Mouse (Mus musculus) CH12.LX (cell line): ENCODE data around the gene Mex3d.

Experiments
- CHD1 ChIP-seq: IDR thresholded peaks from 2 replicates; pipeline ENCODE4 v1.6.1; 2012; ENCODE audit warnings: low read depth, low read length, improper control_type of control experiment, inconsistent platforms
- CTCF ChIP-seq, 2 experiments: IDR thresholded peaks in 1 of 2; conservative IDR thresholded peaks in 1 of 2; 2 replicates each; pipeline ENCODE4 v1.5.1; 2011 to 2012; ENCODE audit warnings: low read depth in 2 of 2, low read length in 2 of 2, improper control_type of control experiment in 1 of 2, inconsistent platforms in 1 of 2, mild to moderate bottlenecking in 1 of 2, moderate library complexity in 1 of 2
- EP300 ChIP-seq: IDR thresholded peaks from 2 replicates; pipeline ENCODE4 v1.6.1; 2011; ENCODE audit warnings: low read length, improper control_type of control experiment
- JUND ChIP-seq: conservative IDR thresholded peaks from 2 replicates; pipeline ENCODE4 v1.6.1; 2011; ENCODE audit warnings: low read depth, low read length, improper control_type of control experiment
- MEF2A ChIP-seq: IDR thresholded peaks from 2 replicates; pipeline ENCODE4 v1.6.1; 2014; ENCODE audit warnings: low read depth, mild to moderate bottlenecking, inconsistent platforms, low read length, improper control_type of control experiment, borderline replicate concordance
- NELFE ChIP-seq: IDR thresholded peaks from 2 replicates; pipeline ENCODE4 v1.6.1; 2011; ENCODE audit warnings: low read depth, low read length, improper control_type of control experiment
- NRF1 ChIP-seq: IDR thresholded peaks from 2 replicates; pipeline ENCODE4 v1.6.1; 2014; ENCODE audit warnings: low read depth, mild to moderate bottlenecking, inconsistent platforms, low read length, improper control_type of control experiment, moderate library complexity
- PAX5 ChIP-seq: IDR thresholded peaks from 2 replicates; pipeline ENCODE4 v1.6.1; 2012; ENCODE audit warnings: low read length, inconsistent platforms, mixed read lengths
- POLR2A ChIP-seq: IDR thresholded peaks from 2 replicates; pipeline ENCODE4 v1.6.1; 2011; ENCODE audit warnings: low read depth, mild to moderate bottlenecking, improper control_type of control experiment, low read length
- RCOR1 ChIP-seq: conservative IDR thresholded peaks from 2 replicates; pipeline ENCODE4 v1.6.1; 2012; ENCODE audit warnings: low read depth, mild to moderate bottlenecking, inconsistent platforms, low read length, improper control_type of control experiment
- UBTF ChIP-seq: IDR thresholded peaks from 2 replicates; pipeline ENCODE4 v1.6.1; 2012; ENCODE audit warnings: low read depth, mild to moderate bottlenecking, inconsistent platforms, low read length, improper control_type of control experiment, moderate library complexity

DNA sequence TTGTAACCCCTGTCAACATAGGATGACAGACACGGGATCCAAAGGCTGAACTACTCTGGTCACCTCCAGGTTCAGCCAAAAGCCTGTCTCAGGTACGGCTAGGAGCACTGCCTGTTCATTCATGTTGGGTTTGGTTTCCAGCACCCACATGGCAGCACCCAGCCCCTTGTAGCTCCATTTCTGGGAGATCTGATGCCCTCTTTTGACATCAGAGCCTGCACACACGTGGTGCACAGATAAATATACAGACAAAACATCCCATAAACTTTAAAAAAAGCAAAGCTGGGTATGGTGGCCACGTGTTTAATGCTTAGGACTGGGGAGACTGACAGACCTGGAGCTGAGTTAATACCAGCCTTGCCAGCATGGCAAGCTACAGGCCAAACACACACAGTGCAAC lies 20.5 kb upstream of the Mex3d start:
- TF ChIP-seq JUND = no peak
- TF ChIP-seq POLR2A = no peak
- no peak for TF ChIP-seq MEF2A
- no peak for TF ChIP-seq NRF1
- TF ChIP-seq NELFE = no peak
- no peak for TF ChIP-seq CTCF (conservative IDR thresholded peaks at IDR 0.05 in 1 of 2, IDR thresholded peaks at IDR 0.05 in 1 of 2; ENCODE audit: low read depth in 2 of 2, low read length in 2 of 2)
- no peak for TF ChIP-seq RCOR1
- TF ChIP-seq EP300 = no peak
- no peak for TF ChIP-seq CHD1
- no peak for TF ChIP-seq PAX5
- no peak for TF ChIP-seq UBTF
